Comparison of ENCODE assay signal across 25 mouse cellular contexts in the genomic region with DNA sequence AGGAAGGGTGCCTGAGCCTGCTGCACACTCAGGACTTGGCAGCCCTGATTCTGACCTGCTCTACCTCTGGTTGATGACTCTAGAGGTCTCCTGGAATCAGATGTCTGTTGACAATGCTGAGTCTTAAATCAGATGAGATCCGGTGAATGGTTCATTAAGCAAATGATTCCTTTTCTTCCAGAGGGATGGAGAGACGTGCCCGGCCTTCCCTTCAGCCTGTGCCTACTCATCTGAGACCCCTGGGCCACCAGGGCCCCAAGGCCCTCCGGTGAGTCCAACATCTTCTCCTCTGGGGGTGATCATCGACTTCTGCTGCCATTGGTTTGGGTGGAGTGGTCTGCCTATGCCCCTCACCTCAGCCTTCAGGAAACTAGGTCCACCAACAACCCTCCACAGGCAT. TPM values are rescaled to one million over a fixed set of nuclear protein-coding genes. Genes with fewer than 3 reads are reported as not detected.
"Had no signal": no experiment of that assay in that cellular context is flagged by ENCODE, and none has a peak within 500 bp of the region (broad histone marks: within the 10 kb centered on the region; RNA-seq: fewer than 3 reads in every experiment).

No protein-coding gene starts in this region.

- H3K27me3 ChIP-seq: hindbrain, embryonic 13.5 days; hindbrain, embryonic 15.5 days; limb, embryonic 15.5 days had no signal

- H3K27ac ChIP-seq: heart, adult 2 months; heart, embryonic 13.5 days; heart, embryonic 15.5 days; hindbrain, embryonic 13.5 days; hindbrain, embryonic 15.5 days; hindbrain, postnatal 0 days; limb, embryonic 13.5 days; limb, embryonic 15.5 days; liver, embryonic 12.5 days; liver, embryonic 14.5 days had no signal

- H3K36me3 ChIP-seq: heart, embryonic 13.5 days; heart, embryonic 15.5 days; hindbrain, embryonic 13.5 days; hindbrain, embryonic 15.5 days; limb, embryonic 13.5 days; limb, embryonic 15.5 days; liver, embryonic 12.5 days had no signal

- ATAC-seq: forebrain, postnatal 0 days; hindbrain, postnatal 0 days; intestine, embryonic 16.5 days; liver, embryonic 12.5 days had no signal

- H3K4me3 ChIP-seq: heart, adult 2 months; heart, embryonic 13.5 days; heart, embryonic 15.5 days; hindbrain, embryonic 13.5 days; hindbrain, embryonic 15.5 days; limb, embryonic 13.5 days; limb, embryonic 15.5 days; liver, embryonic 12.5 days had no signal

- H3K4me1 ChIP-seq: heart, embryonic 13.5 days; heart, embryonic 15.5 days; hindbrain, embryonic 15.5 days; limb, embryonic 13.5 days; limb, embryonic 15.5 days; liver, embryonic 12.5 days had no signal

- DNase-seq: forebrain, postnatal 0 days; gastrocnemius, postnatal 14 days; gastrocnemius, postnatal 36 days; heart, adult 11 months; heart, adult 2 months; heart, postnatal 14 days; heart, postnatal 36 days; kidney, adult 18-20 months; kidney, postnatal 14 days; kidney, postnatal 36 days; layer of hippocampus, adult 9-11 months; layer of hippocampus, postnatal 36 days; left cerebral cortex, postnatal 4 days had no signal

- H3K9me3 ChIP-seq: heart, embryonic 13.5 days; heart, embryonic 15.5 days; hindbrain, embryonic 13.5 days; hindbrain, embryonic 15.5 days; limb, embryonic 13.5 days; limb, embryonic 15.5 days; liver, embryonic 12.5 days had no signal

- H3K9ac ChIP-seq: forebrain, postnatal 0 days; heart, embryonic 13.5 days; heart, embryonic 15.5 days; hindbrain, embryonic 13.5 days; hindbrain, embryonic 15.5 days; limb, embryonic 13.5 days; limb, embryonic 15.5 days; liver, embryonic 12.5 days; liver, embryonic 14.5 days had no signal

- H3K4me2 ChIP-seq: heart, embryonic 11.5 days; heart, embryonic 13.5 days; heart, embryonic 15.5 days; hindbrain, embryonic 13.5 days; hindbrain, embryonic 15.5 days; limb, embryonic 13.5 days; limb, embryonic 15.5 days; liver, embryonic 12.5 days had no signal

RNA-seq across cellular contexts. Expression of a gene that starts 35.0 kb away (rescaled TPM):
- total RNA-seq: heart, adult 2 months; heart, postnatal 36 days; hematopoietic stem cell, adult 5-6 weeks had no signal
- polyA plus RNA-seq: heart, adult 2 months had no signal

RNA-seq across cellular contexts. Expression of a gene that starts 53.8 kb away (rescaled TPM):
- total RNA-seq: gastrocnemius, postnatal 36 days; hematopoietic stem cell, adult 5-6 weeks had no signal
